ENCODE assay signal across 11 mouse cellular contexts in the genomic region with DNA sequence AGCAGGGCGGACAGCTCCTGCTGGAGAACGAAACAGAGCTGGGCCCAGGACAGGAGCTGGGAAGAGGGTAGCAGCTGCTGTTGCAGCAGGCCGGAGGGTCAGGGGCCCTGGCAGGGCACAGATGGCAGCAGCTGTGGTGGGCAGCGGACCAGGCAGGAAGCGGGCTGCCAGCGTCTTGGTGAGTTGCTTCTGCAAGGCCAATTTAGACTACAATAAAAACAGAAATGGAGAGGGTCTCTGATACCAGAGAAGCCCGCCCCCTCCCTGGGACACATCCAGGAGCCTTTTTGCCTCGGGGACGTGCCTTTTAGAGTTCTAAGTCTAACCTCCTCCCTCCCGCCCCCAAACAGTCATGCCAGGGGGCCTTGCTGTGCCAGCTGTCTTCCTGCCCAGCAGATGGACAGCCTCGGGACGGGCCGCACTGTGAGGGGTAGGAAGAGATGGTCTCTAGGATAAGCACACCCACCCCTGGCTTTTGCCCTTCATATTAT. TPM values are rescaled to one million over a fixed set of nuclear protein-coding genes. Genes with fewer than 3 reads are reported as not detected.
DNase-seq lines count a peak whose midpoint lies in the region; ATAC-seq and TF ChIP-seq lines count a peak whose summit lies in the region.
"Had no signal": no experiment of that assay in that cellular context is flagged by ENCODE, and none has a peak within 500 bp of the region (broad histone marks: within the 10 kb centered on the region; RNA-seq: fewer than 3 reads in every experiment).

No protein-coding gene starts in this region.

- no peak overlapping the region for H3K4me2 ChIP-seq in forebrain, embryonic 15.5 days (replicated peaks)
- no peak overlapping the region for H3K4me2 ChIP-seq in forebrain, embryonic 12.5 days
- no peak overlapping the region for H3K4me2 ChIP-seq in hindbrain, embryonic 14.5 days (replicated peaks)
- H3K4me2 ChIP-seq: liver, embryonic 13.5 days had no signal

- no peak overlapping the region for H3K4me3 ChIP-seq in forebrain, embryonic 15.5 days
- H3K4me3 ChIP-seq in forebrain, embryonic 12.5 days (replicated peaks): no peak overlapping the region
- no peak overlapping the region for H3K4me3 ChIP-seq in hindbrain, embryonic 14.5 days (replicated peaks; ENCODE audit: low read length)
- H3K4me3 ChIP-seq: liver, embryonic 13.5 days had no signal

- no peaks in the 10 kb centered on the region for H3K27me3 ChIP-seq in forebrain, embryonic 15.5 days
- H3K27me3 ChIP-seq in forebrain, embryonic 12.5 days: no peaks in the 10 kb centered on the region
- H3K27me3 ChIP-seq in hindbrain, embryonic 14.5 days (ENCODE audit: control insufficient read depth, insufficient read depth, low read length): no peaks in the 10 kb centered on the region

- no peak for ATAC-seq in forebrain, embryonic 15.5 days (replicated peaks)
- ATAC-seq in forebrain, embryonic 12.5 days (ENCODE audit: low FRiP score): no peak
- ATAC-seq in hindbrain, embryonic 14.5 days (ENCODE audit: low FRiP score): peak; percentile 48; the same call in 1 of the 2 replicates
- ATAC-seq in erythroid progenitor cell, adult 5-6 weeks (replicated peaks; ENCODE audit: low FRiP score, poor library complexity, severe bottlenecking): no peak
- ATAC-seq: CD4-positive, CD25-positive, alpha-beta regulatory T cell, adult 4 months had no signal

- no peak overlapping the region; the same call in 1 of the 2 replicates for H3K9ac ChIP-seq in forebrain, embryonic 15.5 days (replicated peaks)
- H3K9ac ChIP-seq in forebrain, embryonic 12.5 days: no peak overlapping the region
- H3K9ac ChIP-seq in hindbrain, embryonic 14.5 days: peak overlapping the region; percentile 18
- H3K9ac ChIP-seq: liver, embryonic 13.5 days had no signal

- DNase-seq in layer of hippocampus, postnatal 10 days (ENCODE audit: low spot score in 2 of 2): peak; percentile 42 to 46
- DNase-seq in layer of hippocampus, adult 8-10 months (ENCODE audit: low spot score in 2 of 2): no peak
- DNase-seq in brain, embryonic 14.5 days (ENCODE audit: low read depth): peak; percentile 64
- DNase-seq in hindbrain, embryonic 14.5 days (ENCODE audit: low spot score): peak; percentile 44
- DNase-seq in urinary bladder, adult 18-20 months (ENCODE audit: low spot score in 2 of 2): no peak
- DNase-seq: heart, postnatal 36 days; liver, embryonic 13.5 days had no signal

- TF ChIP-seq POLR2A in brain, embryonic 14.5 days (IDR thresholded peaks at IDR 0.05; ENCODE audit: borderline replicate concordance, extremely low read depth, insufficient read depth, insufficient read length, poor library complexity, severe bottlenecking): no peak

- TF ChIP-seq CTCF in brain, embryonic 14.5 days (IDR thresholded peaks at IDR 0.05; ENCODE audit: borderline replicate concordance, extremely low read depth, insufficient read depth, insufficient read length): no peak

- H3K4me1 ChIP-seq in forebrain, embryonic 15.5 days: peaks cover 19% of the 10 kb centered on the region
- peaks cover 21% of the 10 kb centered on the region for H3K4me1 ChIP-seq in forebrain, embryonic 12.5 days
- H3K4me1 ChIP-seq in hindbrain, embryonic 14.5 days (replicated peaks; ENCODE audit: control insufficient read depth, insufficient read depth, low read length): peaks cover 11% of the 10 kb centered on the region; the same call in 1 of the 2 replicates

- H3K36me3 ChIP-seq in forebrain, embryonic 15.5 days: peaks cover 22% of the 10 kb centered on the region
- H3K36me3 ChIP-seq in forebrain, embryonic 12.5 days (replicated peaks): peaks cover 30% of the 10 kb centered on the region
- peaks cover 30% of the 10 kb centered on the region for H3K36me3 ChIP-seq in hindbrain, embryonic 14.5 days (replicated peaks; ENCODE audit: control insufficient read depth, insufficient read depth)

- H3K9me3 ChIP-seq in forebrain, embryonic 15.5 days: no peaks in the 10 kb centered on the region
- H3K9me3 ChIP-seq in forebrain, embryonic 12.5 days: no peaks in the 10 kb centered on the region
- H3K9me3 ChIP-seq in hindbrain, embryonic 14.5 days (ENCODE audit: control insufficient read depth, low read length): no peaks in the 10 kb centered on the region
- H3K9me3 ChIP-seq: liver, embryonic 13.5 days had no signal

- WGBS in forebrain, embryonic 15.5 days: 50% methylated on average over 13 of the region's 13 CpGs
- 63% methylated on average over 13 of the region's 13 CpGs for WGBS in forebrain, embryonic 12.5 days
- 24% methylated on average over 13 of the region's 13 CpGs for WGBS in hindbrain, embryonic 14.5 days

- H3K27ac ChIP-seq in forebrain, embryonic 15.5 days (replicated peaks): 0 out of 2 replicates have a peak overlapping the region, but pooled peaks have one; percentile 13
- H3K27ac ChIP-seq in forebrain, embryonic 12.5 days: no peak overlapping the region; the same call in 1 of the 2 replicates
- peak overlapping the region; percentile 23; the same call in 1 of the 2 replicates for H3K27ac ChIP-seq in hindbrain, embryonic 14.5 days
- H3K27ac ChIP-seq: liver, embryonic 13.5 days had no signal

RNA-seq across cellular contexts. Expression of gene Dnajc7, which starts 8.9 kb away (rescaled TPM):
- 294 and 295 TPM in 2 replicates for polyA plus RNA-seq in forebrain, embryonic 15.5 days (2015; fragmentation: Nextera tagmentation; extraction: Ambion mirVana)
- 299 and 310 TPM in 2 replicates for polyA plus RNA-seq in forebrain, embryonic 12.5 days (2016; fragmentation: Nextera tagmentation; extraction: Ambion mirVana)
- total RNA-seq in layer of hippocampus, postnatal 10 days (2021): 100 to 1,000 TPM; 250 to 255 TPM
- 100 to 1,000 TPM; 255 to 304 (median 273) TPM for total RNA-seq in layer of hippocampus, adult 8-10 months (2022)
- 139 and 201 TPM in 2 replicates for polyA plus RNA-seq in brain, embryonic 14.5 days (2012; rRNA removed)
- 91.0 and 91.6 TPM in 2 replicates for polyA plus RNA-seq in hindbrain, embryonic 14.5 days (2014; fragmentation: Nextera tagmentation; extraction: Ambion mirVana)
- total RNA-seq in erythroid progenitor cell, adult 5-6 weeks (2015; ENCODE audit: low replicate concordance): 79.3 and 93.5 TPM in 2 replicates
- 103 and 106 TPM in 2 replicates for total RNA-seq in erythroid progenitor cell, adult 5-6 weeks (2017; ENCODE audit: low replicate concordance)

RNA-seq across cellular contexts. Expression of gene Nkiras2, which starts 9.9 kb away (rescaled TPM):
- 90.5 and 91.3 TPM in 2 replicates for polyA plus RNA-seq in forebrain, embryonic 15.5 days (2015; fragmentation: Nextera tagmentation; extraction: Ambion mirVana)
- polyA plus RNA-seq in forebrain, embryonic 12.5 days (2016; fragmentation: Nextera tagmentation; extraction: Ambion mirVana): 87.1 and 90.2 TPM in 2 replicates
- total RNA-seq in layer of hippocampus, postnatal 10 days (2021): 10 to 100 TPM; 25.6 to 27.9 TPM
- 10 to 100 TPM; 11.7 to 13.4 (median 12.1) TPM for total RNA-seq in layer of hippocampus, adult 8-10 months (2022)
- 111 and 119 TPM in 2 replicates for polyA plus RNA-seq in brain, embryonic 14.5 days (2012; rRNA removed)
- 103 TPM in 2 replicates for polyA plus RNA-seq in hindbrain, embryonic 14.5 days (2014; fragmentation: Nextera tagmentation; extraction: Ambion mirVana)
- 17.2 and 18.0 TPM in 2 replicates for total RNA-seq in erythroid progenitor cell, adult 5-6 weeks (2015; ENCODE audit: low replicate concordance)
- total RNA-seq in erythroid progenitor cell, adult 5-6 weeks (2017; ENCODE audit: low replicate concordance): 5.8 and 9.4 TPM in 2 replicates

RNA-seq across cellular contexts. Expression of gene Cnp, which starts 54.2 kb away (rescaled TPM):
- 23.4 and 26.9 TPM in 2 replicates for polyA plus RNA-seq in forebrain, embryonic 15.5 days (2015; fragmentation: Nextera tagmentation; extraction: Ambion mirVana)
- polyA plus RNA-seq in forebrain, embryonic 12.5 days (2016; fragmentation: Nextera tagmentation; extraction: Ambion mirVana): 19.4 and 23.4 TPM in 2 replicates
- total RNA-seq in layer of hippocampus, postnatal 10 days (2021): 10 to 100 TPM; 88.0 to 92.7 TPM
- 100 to 1,000 TPM; 162 to 216 (median 203) TPM for total RNA-seq in layer of hippocampus, adult 8-10 months (2022)
- polyA plus RNA-seq in brain, embryonic 14.5 days (2012; rRNA removed): 18.1 and 22.4 TPM in 2 replicates
- polyA plus RNA-seq in hindbrain, embryonic 14.5 days (2014; fragmentation: Nextera tagmentation; extraction: Ambion mirVana): 47.2 and 53.3 TPM in 2 replicates
- total RNA-seq in erythroid progenitor cell, adult 5-6 weeks (2015; ENCODE audit: low replicate concordance): 3.6 and 23.1 TPM in 2 replicates
- total RNA-seq in erythroid progenitor cell, adult 5-6 weeks (2017; ENCODE audit: low replicate concordance): 14.1 and 14.4 TPM in 2 replicates

Comparison
In these comparisons a context has a peak if more than half of its experiments do, and no peak if none do; other contexts are left out.
1. DNase-seq: peak in layer of hippocampus, postnatal 10 days (2 of 2), brain, embryonic 14.5 days (single experiment) and hindbrain, embryonic 14.5 days (single experiment); none in layer of hippocampus, adult 8-10 months (0 of 2) and urinary bladder, adult 18-20 months (0 of 2).